Mouse (Mus musculus) G1E (cell line): ENCODE measurements around the gene Slc25a25.

Source experiments
- CTCF ChIP-seq: IDR thresholded peaks from 2 replicates; pipeline ENCODE4 v1.5.1; 2012; ENCODE audit warnings: low read depth, low read length, inconsistent platforms, mixed read lengths
- GATA2 ChIP-seq: IDR thresholded peaks from 2 replicates; pipeline ENCODE4 v1.6.1; 2012; ENCODE audit warnings: low read depth, low read length, inconsistent platforms, borderline replicate concordance

DNA sequence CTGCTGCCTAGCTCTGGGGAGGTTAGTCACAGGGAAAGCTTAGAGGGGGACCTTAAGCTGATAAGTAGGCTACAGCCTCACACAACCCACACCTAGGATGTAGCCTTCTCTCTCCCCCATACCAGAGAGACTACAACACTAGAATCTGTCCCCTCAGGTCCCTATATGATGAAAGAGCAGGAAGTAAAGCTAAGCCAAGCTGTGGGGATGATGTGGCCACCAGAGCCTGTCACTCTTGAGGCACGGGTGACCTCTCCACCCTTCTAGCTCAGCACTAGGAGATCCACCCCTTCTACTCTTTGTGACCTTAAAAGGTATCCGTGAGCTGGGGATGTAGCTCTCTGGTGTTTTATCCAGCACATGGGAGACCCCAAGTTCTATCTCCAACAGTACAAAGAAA is 62.1 kb downstream of the Slc25a25 start:
- TF ChIP-seq CTCF (no peak), GATA2 (no peak)
